Mouse (Mus musculus): ENCODE data around the gene Nostrin.

GRCm38 (mm10) chr2:69150841-69151240 is 15.2 kb downstream of the Nostrin start:
- no peak for TF ChIP-seq CTCF (IDR thresholded peaks at IDR 0.05; ENCODE audit: low read depth, low read length)
- TF ChIP-seq POLR2A (IDR thresholded peaks at IDR 0.05; ENCODE audit: insufficient read depth, low read length) = no peak
